8 mouse cellular contexts compared by ENCODE assay signal in genomic region chr11:21369248-21370016, GRCm38 (mm10). TPM values are rescaled to one million over a fixed set of nuclear protein-coding genes. Genes with fewer than 3 reads are reported as not detected.
DNase-seq lines count a peak whose midpoint lies in the region; ATAC-seq and TF ChIP-seq lines count a peak whose summit lies in the region.

No protein-coding gene starts in this region.

- H3K27me3 ChIP-seq in embryonic facial prominence, embryonic 10.5 days (replicated peaks; ENCODE audit: low read depth, poor library complexity, severe bottlenecking) = no peaks in the 10 kb centered on the region
- H3K27me3 ChIP-seq in hindbrain, embryonic 15.5 days = no peaks in the 10 kb centered on the region
- H3K27me3 ChIP-seq in midbrain, embryonic 13.5 days = no peaks in the 10 kb centered on the region

- DNase-seq in left cerebral cortex, adult 2 months (ENCODE audit: extremely low spot score in 1 of 2, low spot score in 2 of 2) = no peak
- no peak for DNase-seq in left cerebral cortex, postnatal 36 days (ENCODE audit: low spot score in 2 of 2)
- no peak for DNase-seq in embryonic facial prominence, embryonic 10.5 days (ENCODE audit: low spot score)
- no peak for DNase-seq in layer of hippocampus, adult 9-10 months (ENCODE audit: low spot score)
- DNase-seq in layer of hippocampus, postnatal 10 days (ENCODE audit: low spot score in 2 of 2) = no peak
- DNase-seq in spleen, postnatal 14 days (ENCODE audit: low spot score in 2 of 2) = no peak

- H3K9ac ChIP-seq in hindbrain, embryonic 15.5 days = peak overlapping the region; percentile 91
- peak overlapping the region; percentile 83 for H3K9ac ChIP-seq in midbrain, embryonic 13.5 days (replicated peaks)

- peak overlapping the region; percentile 72 for H3K4me2 ChIP-seq in hindbrain, embryonic 15.5 days
- H3K4me2 ChIP-seq in midbrain, embryonic 13.5 days (replicated peaks) = peak overlapping the region; percentile 69

- no peak for ATAC-seq in hindbrain, embryonic 15.5 days (ENCODE audit: low FRiP score, low read depth)
- no peak for ATAC-seq in midbrain, embryonic 13.5 days

- H3K4me1 ChIP-seq in embryonic facial prominence, embryonic 10.5 days = peaks cover 21% of the 10 kb centered on the region
- peaks cover 20% of the 10 kb centered on the region for H3K4me1 ChIP-seq in hindbrain, embryonic 15.5 days (replicated peaks)
- peaks cover 23% of the 10 kb centered on the region for H3K4me1 ChIP-seq in midbrain, embryonic 13.5 days (replicated peaks)

- intact Hi-C loops in left cerebral cortex, adult 2 months (cut with DNase I) = loop anchor here (2.0 to 10.0 kb wide), 3 partner anchors 31 to 635 kb away; partner anchors contain the start of genes Mdh1, Otx1 and Wdpcp
- intact Hi-C loops in left cerebral cortex, postnatal 36 days (cut with DNase I) = loop anchor here (10.0 kb wide), 1 partner anchor 195 kb away; no protein-coding TSS in a partner anchor

- peak overlapping the region; percentile 66 for H3K4me3 ChIP-seq in left cerebral cortex, adult 2 months
- H3K4me3 ChIP-seq in embryonic facial prominence, embryonic 10.5 days = peak overlapping the region; percentile 83
- peak overlapping the region; percentile 92 for H3K4me3 ChIP-seq in hindbrain, embryonic 15.5 days
- peak overlapping the region; percentile 86 for H3K4me3 ChIP-seq in midbrain, embryonic 13.5 days (replicated peaks)

- H3K9me3 ChIP-seq in embryonic facial prominence, embryonic 10.5 days = no peaks in the 10 kb centered on the region
- H3K9me3 ChIP-seq in hindbrain, embryonic 15.5 days = no peaks in the 10 kb centered on the region
- no peaks in the 10 kb centered on the region for H3K9me3 ChIP-seq in midbrain, embryonic 13.5 days

- H3K27ac ChIP-seq in left cerebral cortex, adult 2 months = peak overlapping the region; percentile 98; the same call in 1 of the 2 replicates
- no peak overlapping the region for H3K27ac ChIP-seq in embryonic facial prominence, embryonic 10.5 days (replicated peaks)
- H3K27ac ChIP-seq in hindbrain, embryonic 15.5 days (replicated peaks) = peak overlapping the region; percentile 90
- no peak overlapping the region for H3K27ac ChIP-seq in midbrain, embryonic 13.5 days

- no peaks in the 10 kb centered on the region for H3K36me3 ChIP-seq in embryonic facial prominence, embryonic 10.5 days (replicated peaks)
- H3K36me3 ChIP-seq in hindbrain, embryonic 15.5 days = no peaks in the 10 kb centered on the region
- H3K36me3 ChIP-seq in midbrain, embryonic 13.5 days = no peaks in the 10 kb centered on the region

- 30% methylated on average over 9 of the region's 9 CpGs for WGBS in embryonic facial prominence, embryonic 10.5 days
- WGBS in hindbrain, embryonic 15.5 days = 22% methylated on average over 9 of the region's 9 CpGs
- WGBS in midbrain, embryonic 13.5 days = 23% methylated on average over 9 of the region's 9 CpGs

- no peak for TF ChIP-seq CTCF in left cerebral cortex, adult 2 months (IDR thresholded peaks at IDR 0.05)

RNA-seq across cellular contexts. Expression of gene Ugp2, which starts 1.6 kb away (rescaled TPM):
- 10 to 100 TPM; 69.0 to 76.3 TPM for total RNA-seq in left cerebral cortex, adult 2 months (2021)
- total RNA-seq in left cerebral cortex, postnatal 36 days (2021) = 10 to 100 TPM; 71.0 to 73.6 TPM
- polyA plus RNA-seq in embryonic facial prominence, embryonic 10.5 days (2016; fragmentation: Nextera tagmentation; extraction: Ambion mirVana) = 53.5 and 54.2 TPM in 2 replicates
- 71.6 and 74.6 TPM in 2 replicates for polyA plus RNA-seq in hindbrain, embryonic 15.5 days (2015; fragmentation: Nextera tagmentation; extraction: Ambion mirVana)
- 59.1 and 61.2 TPM in 2 replicates for polyA plus RNA-seq in midbrain, embryonic 13.5 days (2015; fragmentation: Nextera tagmentation; extraction: Ambion mirVana)
- total RNA-seq in layer of hippocampus, postnatal 10 days (2021) = 10 to 100 TPM; 72.1 to 78.1 TPM

Comparison
In these comparisons a context has a peak if more than half of its experiments do, and no peak if none do; other contexts are left out.
1. H3K27ac ChIP-seq: peak in left cerebral cortex, adult 2 months (single experiment) and hindbrain, embryonic 15.5 days (single experiment); none in embryonic facial prominence, embryonic 10.5 days (single experiment) and midbrain, embryonic 13.5 days (single experiment).
2. Peak in every context shown above with its lines, with median percentiles within 50 percentile points of each other: H3K4me3 ChIP-seq.